Mouse (Mus musculus) liver, embryonic 14.5 days (tissue): Measurements from ENCODE around the gene Man1c1.

Experiments
- CTCF ChIP-seq: IDR thresholded peaks from 2 replicates; pipeline ENCODE4 v1.5.1; 2016; ENCODE audit warnings: antibody characterized with exemption, low read depth, control low read depth
- EP300 ChIP-seq: IDR thresholded peaks from 2 replicates; pipeline ENCODE4 v1.6.1; 2016; ENCODE audit warnings: antibody characterized with exemption, low read depth

GRCm38 (mm10) chr4:134671660-134672173, 32.4 kb downstream of the Man1c1 start:
- TF ChIP-seq CTCF (no peak), EP300 (no peak)
